Mouse (Mus musculus) E14TG2a.4 (cell line): ENCODE results near the gene Zfp536.

Source experiments
- CTCF ChIP-seq: conservative IDR thresholded peaks from 2 replicates; pipeline ENCODE4 v1.5.1; 2014; ENCODE audit warnings: low read length
- NANOG ChIP-seq: IDR thresholded peaks from 2 replicates; pipeline ENCODE4 v1.6.1; 2014; ENCODE audit warnings: borderline replicate concordance, low read length, mixed read lengths
- POU5F1 ChIP-seq: IDR thresholded peaks from 2 replicates; pipeline ENCODE4 v1.6.1; 2014; ENCODE audit warnings: low read length, borderline replicate concordance

DNA sequence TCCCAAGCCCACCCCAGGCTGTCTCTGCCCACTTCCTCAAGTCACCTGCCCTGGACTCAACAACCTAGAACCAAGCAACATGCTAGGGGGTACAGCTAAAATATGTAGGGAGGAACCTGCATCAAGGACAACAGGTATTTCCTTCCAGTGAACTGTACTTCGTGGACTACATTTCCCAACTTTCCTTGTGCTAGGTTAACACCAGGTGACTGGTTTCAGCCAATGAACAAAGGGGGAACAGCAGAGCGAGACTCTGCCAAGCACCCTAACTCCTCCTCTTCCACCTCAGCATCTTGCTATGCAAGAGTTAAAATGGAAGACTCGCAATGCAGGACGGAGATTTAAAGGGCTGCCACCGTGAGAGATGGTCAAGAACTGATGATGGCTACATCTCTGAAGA, 274.6 kb downstream of the Zfp536 start:
- TF ChIP-seq CTCF (no peak), NANOG (no peak), POU5F1 (no peak)
